In genomic region chr9:112261986-112262901, GRCm38 (mm10) we compare ENCODE assay signal across 12 mouse cellular contexts. TPM values are rescaled to one million over a fixed set of nuclear protein-coding genes. Genes with fewer than 3 reads are reported as not detected.
DNase-seq lines count a peak whose midpoint lies in the region; ATAC-seq and TF ChIP-seq lines count a peak whose summit lies in the region.
"Had no signal": no experiment of that assay in that cellular context is flagged by ENCODE, and none has a peak within 500 bp of the region (broad histone marks: within the 10 kb centered on the region; RNA-seq: fewer than 3 reads in every experiment).

No protein-coding gene starts in this region.

- H3K4me2 ChIP-seq in midbrain, postnatal 0 days (ENCODE audit: low read depth, low read length, poor library complexity, severe bottlenecking): no peak overlapping the region
- no peak overlapping the region for H3K4me2 ChIP-seq in intestine, postnatal 0 days (replicated peaks; ENCODE audit: low read depth)
- no peak overlapping the region for H3K4me2 ChIP-seq in midbrain, embryonic 15.5 days
- H3K4me2 ChIP-seq: limb, embryonic 15.5 days had no signal

- TF ChIP-seq CTCF in midbrain, postnatal 0 days (IDR thresholded peaks at IDR 0.05): no peak
- no peak for TF ChIP-seq CTCF in intestine, postnatal 0 days (IDR thresholded peaks at IDR 0.05; ENCODE audit: low read depth)

- DNase-seq in midbrain, postnatal 0 days (ENCODE audit: low spot score): peak; percentile 51
- DNase-seq in midbrain, embryonic 10.5 days (ENCODE audit: low spot score): no peak
- peak; percentile 68 to 83 for DNase-seq in frontal cortex, postnatal 36 days (ENCODE audit: low spot score in 2 of 2)
- peak; percentile 64 to 78 for DNase-seq in left cerebral cortex, adult 9 months (ENCODE audit: low spot score in 2 of 2)
- DNase-seq in spleen, postnatal 10 days (ENCODE audit: low spot score in 2 of 2): no peak
- no peak for DNase-seq in urinary bladder, adult 2 months (ENCODE audit: low spot score)
- DNase-seq: heart, adult 18-20 months had no signal

- H3K27me3 ChIP-seq in midbrain, postnatal 0 days (ENCODE audit: insufficient read depth, low read length): no peaks in the 10 kb centered on the region
- no peaks in the 10 kb centered on the region for H3K27me3 ChIP-seq in midbrain, embryonic 10.5 days (ENCODE audit: low read depth, poor library complexity, severe bottlenecking)
- H3K27me3 ChIP-seq in intestine, postnatal 0 days (replicated peaks; ENCODE audit: control insufficient read depth, insufficient read depth, low read length): no peaks in the 10 kb centered on the region
- no peaks in the 10 kb centered on the region for H3K27me3 ChIP-seq in midbrain, embryonic 15.5 days (replicated peaks)
- H3K27me3 ChIP-seq: limb, embryonic 15.5 days had no signal

- WGBS in midbrain, postnatal 0 days: 88% methylated on average over 16 of the region's 16 CpGs
- 93% methylated on average over 16 of the region's 16 CpGs for WGBS in midbrain, embryonic 10.5 days
- 81% methylated on average over 16 of the region's 16 CpGs for WGBS in intestine, postnatal 0 days
- WGBS in midbrain, embryonic 15.5 days: 85% methylated on average over 16 of the region's 16 CpGs

- no peak overlapping the region for H3K9ac ChIP-seq in midbrain, postnatal 0 days (replicated peaks; ENCODE audit: low read length, poor library complexity, severe bottlenecking)
- no peak overlapping the region for H3K9ac ChIP-seq in intestine, postnatal 0 days (ENCODE audit: low read depth, low read length)
- no peak overlapping the region for H3K9ac ChIP-seq in midbrain, embryonic 15.5 days
- H3K9ac ChIP-seq: limb, embryonic 15.5 days had no signal

- no peaks in the 10 kb centered on the region for H3K9me3 ChIP-seq in midbrain, postnatal 0 days (ENCODE audit: low read length)
- H3K9me3 ChIP-seq in midbrain, embryonic 10.5 days (replicated peaks): no peaks in the 10 kb centered on the region
- H3K9me3 ChIP-seq in intestine, postnatal 0 days (ENCODE audit: control insufficient read depth): no peaks in the 10 kb centered on the region
- no peaks in the 10 kb centered on the region for H3K9me3 ChIP-seq in midbrain, embryonic 15.5 days
- H3K9me3 ChIP-seq: limb, embryonic 15.5 days had no signal

- no peak overlapping the region for H3K27ac ChIP-seq in midbrain, postnatal 0 days (ENCODE audit: low read depth, low read length)
- no peak overlapping the region for H3K27ac ChIP-seq in midbrain, embryonic 10.5 days (replicated peaks)
- H3K27ac ChIP-seq in intestine, postnatal 0 days (ENCODE audit: low read depth, low read length): no peak overlapping the region
- no peak overlapping the region for H3K27ac ChIP-seq in midbrain, embryonic 15.5 days
- H3K27ac ChIP-seq: limb, embryonic 15.5 days had no signal

- no peaks in the 10 kb centered on the region for H3K36me3 ChIP-seq in midbrain, postnatal 0 days (ENCODE audit: insufficient read depth, low read length)
- H3K36me3 ChIP-seq in midbrain, embryonic 10.5 days: no peaks in the 10 kb centered on the region
- H3K36me3 ChIP-seq in intestine, postnatal 0 days (ENCODE audit: control insufficient read depth, insufficient read depth): no peaks in the 10 kb centered on the region
- H3K36me3 ChIP-seq in midbrain, embryonic 15.5 days (replicated peaks): no peaks in the 10 kb centered on the region
- H3K36me3 ChIP-seq: limb, embryonic 15.5 days had no signal

- H3K4me3 ChIP-seq in midbrain, postnatal 0 days (ENCODE audit: low read depth, low read length): no peak overlapping the region
- no peak overlapping the region for H3K4me3 ChIP-seq in midbrain, embryonic 10.5 days
- H3K4me3 ChIP-seq in intestine, postnatal 0 days (ENCODE audit: low read depth, low read length): no peak overlapping the region
- H3K4me3 ChIP-seq in midbrain, embryonic 15.5 days: no peak overlapping the region
- H3K4me3 ChIP-seq: erythroblast, embryonic 14.5 days; limb, embryonic 15.5 days had no signal

- ATAC-seq in midbrain, postnatal 0 days (ENCODE audit: low FRiP score): no peak
- ATAC-seq in intestine, postnatal 0 days: no peak
- ATAC-seq in midbrain, embryonic 15.5 days (replicated peaks): no peak
- ATAC-seq: intestine, embryonic 16.5 days had no signal

- H3K4me1 ChIP-seq in midbrain, postnatal 0 days (ENCODE audit: insufficient read depth, low read length): no peaks in the 10 kb centered on the region
- H3K4me1 ChIP-seq in midbrain, embryonic 10.5 days: no peaks in the 10 kb centered on the region
- H3K4me1 ChIP-seq in intestine, postnatal 0 days (replicated peaks; ENCODE audit: control insufficient read depth, insufficient read depth, low read length): no peaks in the 10 kb centered on the region
- no peaks in the 10 kb centered on the region for H3K4me1 ChIP-seq in midbrain, embryonic 15.5 days
- H3K4me1 ChIP-seq: limb, embryonic 15.5 days had no signal

RNA-seq across cellular contexts. Expression of gene Arpp21, which starts 26.5 kb away (rescaled TPM):
- total RNA-seq in midbrain, postnatal 0 days (2014; rRNA removed): 89.5 and 91.3 TPM in 2 replicates
- polyA plus RNA-seq in midbrain, postnatal 0 days (2015; fragmentation: Nextera tagmentation; extraction: Ambion mirVana): 56.3 and 58.5 TPM in 2 replicates
- 1.1 and 1.3 TPM in 2 replicates for polyA plus RNA-seq in midbrain, embryonic 10.5 days (2016; fragmentation: Nextera tagmentation; extraction: Ambion mirVana)
- polyA plus RNA-seq in intestine, postnatal 0 days (2015; fragmentation: Nextera tagmentation; extraction: Ambion mirVana): 0.82 and 1.1 TPM in 2 replicates
- polyA plus RNA-seq in urinary bladder, adult 2 months (2012; rRNA removed): not detected in 2 replicates
- 52.1 and 56.4 TPM in 2 replicates for polyA plus RNA-seq in midbrain, embryonic 15.5 days (2015; fragmentation: Nextera tagmentation; extraction: Ambion mirVana)

Comparison
In these comparisons a context has a peak if more than half of its experiments do, and no peak if none do; other contexts are left out.
1. DNase-seq: peak in midbrain, postnatal 0 days (single experiment), frontal cortex, postnatal 36 days (2 of 2) and left cerebral cortex, adult 9 months (2 of 2); none in midbrain, embryonic 10.5 days (single experiment), spleen, postnatal 10 days (0 of 2) and urinary bladder, adult 2 months (single experiment).
2. RNA of gene Arpp21, which starts 26.5 kb away (polyA plus RNA-seq): 56.3 to 58.5 TPM in midbrain, postnatal 0 days and 52.1 to 56.4 TPM in midbrain, embryonic 15.5 days; 1.1 to 1.3 TPM in midbrain, embryonic 10.5 days, 0.82 to 1.1 TPM in intestine, postnatal 0 days and not detected in urinary bladder, adult 2 months; every median in the first group is over 10 times any median in the second.